Mouse (Mus musculus) bone marrow, adult 2 months (tissue): ENCODE results near the gene Kdsr.

Experiments used
- CTCF ChIP-seq: fragments of 200-500 bp; IDR thresholded peaks from 2 replicates; pipeline ENCODE4 v1.5.1; 2011; ENCODE audit warnings: low read length, control low read depth; ENCODE audit not compliant: control insufficient read depth, insufficient read depth
- POLR2A ChIP-seq: fragments of 200-500 bp; IDR thresholded peaks from 2 replicates; pipeline ENCODE4 v1.6.1; 2011; ENCODE audit warnings: low read depth, mild to moderate bottlenecking, control low read depth, low read length, borderline replicate concordance; ENCODE audit not compliant: control insufficient read depth

GRCm38 (mm10) chr1:106748555-106749315 is 10.8 kb downstream of the Kdsr start:
- no peak for TF ChIP-seq CTCF
- no peak for TF ChIP-seq POLR2A
